Mouse (Mus musculus) 3134 (cell line): ENCODE data around the gene Smim6.
A peak's percentile ranks its signal among the peaks of the same experiment; 100 is the strongest.

Source experiments
- DNase-seq: peaks from one replicate; pipeline ENCODE4 v3.0.0-alpha.2; 2011; ENCODE audit warnings: low spot score; ENCODE audit not compliant: insufficient read length; ENCODE audit errors: extremely low read depth

Smim6 gene

DNA sequence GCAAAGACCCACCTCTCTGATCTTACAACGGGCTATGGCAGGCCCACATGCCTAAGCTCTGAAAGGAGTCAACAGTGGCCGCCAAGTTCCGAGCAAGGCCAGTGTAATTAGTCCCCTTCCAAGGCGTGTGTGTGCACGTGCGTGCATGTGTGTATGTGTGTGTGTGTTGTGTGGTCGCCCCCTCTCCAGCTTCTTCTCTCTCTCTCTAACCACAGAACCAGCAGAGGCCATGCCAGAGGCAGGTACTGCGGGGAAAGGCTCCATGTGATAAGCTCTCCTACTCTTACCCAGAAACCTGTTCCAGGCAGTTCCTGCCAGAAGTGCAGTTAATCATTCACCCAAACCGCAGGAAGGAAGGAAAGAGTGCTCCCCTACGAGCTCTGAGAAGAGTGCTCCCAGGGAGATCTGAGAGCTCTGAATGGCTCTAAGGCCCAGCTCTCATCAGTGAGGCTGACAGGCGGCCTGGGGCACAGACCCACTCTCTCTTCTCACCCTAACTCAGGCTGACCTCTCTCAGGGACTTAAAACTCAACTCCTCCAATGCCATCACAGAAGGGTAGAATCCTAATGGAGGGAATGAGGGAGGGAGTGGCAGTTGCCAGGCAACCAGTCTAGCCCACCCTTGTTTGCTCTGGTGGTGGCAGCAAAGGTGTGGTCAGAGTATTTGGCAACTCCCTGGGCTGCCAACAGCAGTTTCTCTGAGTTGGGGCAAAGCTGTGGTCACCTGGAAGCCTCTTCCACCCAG is at the start of gene Smim6:
TSS of gene Smim6 (plus strand) at position 386 of the 745 bp plus-strand sequence.
- DNase-seq: no peak

DNA sequence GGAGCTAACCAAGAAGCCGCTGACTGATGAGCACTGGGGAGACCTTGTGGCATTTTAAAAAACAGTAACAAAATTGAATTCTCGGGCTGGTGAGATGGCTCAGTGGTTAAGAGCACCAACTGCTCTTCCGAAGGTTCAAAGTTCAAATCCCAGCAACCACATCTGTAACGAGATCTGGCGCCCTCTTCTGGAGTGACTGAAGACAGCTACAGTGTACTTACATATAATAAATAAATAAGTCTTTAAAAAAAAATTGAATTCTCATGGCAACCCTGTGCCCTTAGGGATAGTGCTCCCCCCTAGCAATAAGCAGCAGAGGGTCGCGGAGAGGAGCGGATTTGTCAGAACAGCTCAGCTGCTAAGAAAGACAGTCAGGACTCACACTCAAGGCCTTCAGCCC is 47.9 kb upstream of the Smim6 start:
- DNase-seq: no peak

DNA sequence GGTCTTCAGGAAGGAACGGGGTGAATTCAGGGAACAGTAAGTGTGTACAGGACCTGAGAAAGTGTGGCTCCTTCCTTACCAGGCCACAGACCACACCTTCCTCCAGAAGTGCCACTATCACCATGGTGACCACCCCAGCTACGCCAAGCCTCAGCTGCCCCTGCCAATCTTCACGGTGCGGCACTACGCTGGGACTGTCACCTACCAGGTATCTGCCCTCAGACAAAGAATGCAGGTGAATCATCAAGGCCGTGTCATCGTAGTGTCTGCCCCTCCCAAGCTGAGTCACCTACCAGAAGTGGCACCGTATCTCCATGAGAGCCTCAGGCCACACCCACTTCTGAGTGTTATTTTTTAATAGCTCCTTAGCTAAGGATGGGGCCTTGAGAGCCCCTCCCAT is 42.4 kb upstream of the Smim6 start:
- DNase-seq: peak; percentile 69

DNA sequence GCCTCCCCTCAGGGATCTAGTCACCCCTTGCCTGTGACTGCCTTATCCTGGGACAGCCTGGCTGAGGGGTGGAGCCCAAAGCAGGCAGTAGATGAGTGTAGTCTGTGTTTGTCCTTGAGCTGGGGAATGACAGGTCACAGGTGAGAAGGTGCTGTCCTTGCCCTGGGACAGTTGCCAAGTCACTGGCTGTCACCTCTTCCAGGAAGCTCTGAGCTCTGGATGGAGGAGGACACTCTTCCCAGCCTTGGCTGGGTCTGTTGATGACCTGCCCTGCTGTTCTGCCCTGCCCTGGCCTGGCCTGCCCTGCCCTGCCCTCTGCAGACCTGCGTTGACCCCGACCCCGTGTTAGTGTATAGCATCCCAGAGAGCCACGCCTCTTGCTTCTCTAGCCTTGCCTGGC is 39.4 kb upstream of the Smim6 start:
- no peak for DNase-seq

DNA sequence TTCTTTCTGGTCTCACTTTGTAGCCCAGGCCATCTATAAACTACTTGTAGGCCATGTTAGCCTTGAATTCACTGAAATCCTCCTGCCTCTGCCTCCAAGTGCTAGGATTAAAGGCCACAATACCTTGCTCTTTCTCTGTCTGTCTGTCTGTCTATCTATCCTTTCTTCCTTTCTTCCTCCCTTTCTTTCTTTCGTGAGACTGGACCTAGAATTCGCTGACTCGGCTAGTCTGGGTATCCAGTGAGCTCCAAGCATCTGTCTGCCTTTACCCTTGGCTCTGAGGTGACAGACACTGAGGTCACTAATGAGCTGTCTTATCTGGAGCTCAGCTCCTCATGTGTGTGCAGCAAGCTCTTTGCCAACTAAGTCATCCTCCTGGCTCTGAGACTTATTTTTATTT is 35.9 kb upstream of the Smim6 start:
- DNase-seq: no peak

DNA sequence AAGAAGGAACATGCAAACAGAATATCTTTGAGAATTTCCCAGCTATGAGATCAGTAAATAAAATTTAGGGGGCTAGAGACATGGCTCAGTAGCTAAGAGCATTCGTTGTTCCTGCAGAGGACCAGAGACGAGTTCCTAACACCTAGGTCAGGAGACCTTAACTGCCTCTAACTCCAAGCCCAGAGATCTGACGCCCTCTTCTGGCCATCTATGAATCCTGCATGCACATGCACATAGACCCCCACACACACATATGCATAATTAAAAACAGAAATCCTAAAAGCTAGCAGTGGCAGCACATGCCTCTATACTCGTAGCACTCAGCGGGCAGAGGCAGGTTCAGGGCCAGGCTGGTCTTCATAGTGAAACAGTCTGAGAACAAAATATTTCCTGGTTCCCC is 35.4 kb upstream of the Smim6 start:
- DNase-seq: no peak

DNA sequence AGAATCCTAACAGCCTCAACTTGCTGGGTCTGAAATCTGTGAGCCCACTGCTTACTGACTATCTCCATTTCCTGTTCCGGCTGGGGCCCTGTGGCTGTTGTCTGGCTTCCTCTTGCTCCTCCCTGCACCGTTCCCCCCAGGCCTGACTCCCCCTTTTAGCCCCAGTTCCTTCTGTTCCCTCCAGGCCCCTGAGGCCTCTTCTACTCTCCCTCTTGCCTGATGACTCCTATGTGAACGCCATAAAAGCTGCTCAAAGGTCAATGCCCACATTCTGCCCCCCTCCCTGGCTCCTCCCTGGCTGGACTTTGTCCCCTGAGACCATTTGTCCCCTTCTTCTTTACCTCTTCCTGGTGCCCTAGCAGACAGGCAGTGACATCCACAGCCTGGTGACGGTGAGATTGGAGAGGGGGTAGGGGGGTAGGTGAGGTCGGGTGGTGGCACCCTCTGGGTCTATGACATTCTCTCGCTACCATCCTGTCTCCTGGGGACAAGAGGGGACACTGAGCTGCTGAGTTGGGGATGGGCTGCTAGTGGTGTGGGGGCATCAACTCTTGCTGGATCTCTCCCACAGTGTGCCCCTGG is 34.6 kb upstream of the Smim6 start:
- DNase-seq: no peak

DNA sequence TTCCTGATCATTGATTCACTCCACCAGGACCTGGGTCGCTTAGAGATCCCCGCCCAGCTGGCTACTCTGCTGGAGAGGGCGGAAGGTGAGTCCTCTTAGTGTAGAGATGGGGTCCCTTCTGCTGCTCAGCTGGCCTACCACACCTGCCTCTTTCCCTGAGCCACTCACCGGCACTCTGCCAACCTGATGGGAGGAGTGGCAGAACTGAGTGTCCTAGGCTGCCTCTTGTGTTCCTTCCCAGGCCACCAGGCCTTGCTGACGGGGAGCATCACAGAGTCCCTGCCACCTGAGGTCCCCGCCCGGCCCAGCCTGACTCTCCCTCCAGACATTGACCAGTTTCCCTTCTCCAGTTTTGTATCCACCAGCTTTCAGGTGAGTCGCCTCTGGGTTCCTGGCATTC is 33.7 kb upstream of the Smim6 start:
- DNase-seq: no peak

DNA sequence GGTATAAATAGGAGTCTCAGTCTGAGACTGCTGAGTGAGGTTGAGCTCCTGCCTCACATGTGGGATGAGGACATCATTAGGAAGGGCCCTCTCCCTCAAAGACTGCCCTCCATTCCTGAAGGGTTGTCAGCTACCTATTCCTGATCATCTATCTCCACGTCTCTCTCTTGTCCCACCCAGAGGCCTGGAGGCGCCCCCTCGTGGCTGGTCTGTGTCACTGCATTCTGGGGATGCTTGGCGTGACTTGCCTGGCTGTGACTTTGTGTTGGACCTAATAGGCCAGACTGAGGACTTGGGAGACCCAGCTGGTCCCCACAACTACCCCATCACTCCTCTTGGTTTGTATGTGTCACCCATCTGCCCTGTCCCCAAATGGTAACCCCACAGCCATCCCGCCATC is 30.8 kb upstream of the Smim6 start:
- peak; percentile 48 for DNase-seq

DNA sequence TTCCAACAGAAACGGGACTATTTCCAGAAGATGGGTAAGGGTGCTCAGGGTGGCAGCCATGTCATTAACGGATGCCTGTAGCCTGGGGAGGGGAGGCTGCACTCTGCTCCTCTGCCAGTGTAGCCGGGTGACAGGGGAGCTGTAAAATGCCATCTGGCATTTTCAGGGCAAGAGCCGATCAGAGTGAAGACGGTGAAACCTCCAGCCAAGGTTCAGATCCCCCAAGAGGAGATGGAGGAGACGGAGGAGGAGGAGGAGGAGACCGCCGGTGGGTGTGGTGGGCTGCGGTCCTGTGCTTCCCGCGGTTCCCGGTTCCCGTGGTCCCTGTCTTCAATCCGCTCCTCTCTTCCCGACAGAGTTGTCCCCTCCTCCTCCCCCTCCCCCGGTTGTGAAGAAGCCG is 28.6 kb upstream of the Smim6 start:
- no peak for DNase-seq

DNA sequence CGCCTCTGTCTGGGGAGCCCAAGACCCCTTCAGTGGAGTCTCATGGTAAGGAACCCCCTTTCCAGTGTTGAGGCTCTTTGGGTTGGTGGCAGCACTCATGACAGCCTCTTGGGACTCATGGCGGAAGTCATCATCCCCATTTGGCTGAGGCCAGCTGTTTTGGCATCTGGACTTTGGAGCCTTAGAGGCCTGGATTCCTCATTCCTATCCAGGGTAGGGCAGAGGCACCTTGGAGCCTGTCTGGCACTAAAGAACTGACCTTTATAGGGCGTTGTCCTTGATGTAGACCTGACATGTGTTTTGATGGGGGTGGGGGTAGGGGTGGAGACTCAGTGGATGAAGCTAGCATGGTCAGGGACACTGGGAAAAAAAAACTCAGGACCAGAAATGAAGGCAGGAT is 27.5 kb upstream of the Smim6 start:
- no peak for DNase-seq

DNA sequence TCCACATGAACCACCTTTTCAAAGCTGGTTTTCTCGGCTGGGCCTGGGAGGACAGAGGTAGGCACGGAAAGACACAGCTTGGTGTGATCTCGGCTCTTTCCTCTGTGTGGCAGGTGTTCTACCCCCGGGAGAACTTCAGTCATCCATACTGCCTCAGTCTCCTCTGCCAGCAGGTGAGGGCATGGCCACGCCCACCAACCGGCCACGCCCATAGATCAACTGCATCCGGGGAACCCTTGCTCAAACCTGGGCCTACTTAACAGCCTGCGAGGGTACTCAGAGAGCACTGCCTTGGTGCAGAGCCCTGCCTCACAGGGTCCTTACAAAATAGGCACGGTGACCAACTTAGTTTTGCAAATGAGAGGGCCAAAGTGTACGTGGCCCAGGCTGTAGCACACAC is 26.5 kb upstream of the Smim6 start:
- no peak for DNase-seq

DNA sequence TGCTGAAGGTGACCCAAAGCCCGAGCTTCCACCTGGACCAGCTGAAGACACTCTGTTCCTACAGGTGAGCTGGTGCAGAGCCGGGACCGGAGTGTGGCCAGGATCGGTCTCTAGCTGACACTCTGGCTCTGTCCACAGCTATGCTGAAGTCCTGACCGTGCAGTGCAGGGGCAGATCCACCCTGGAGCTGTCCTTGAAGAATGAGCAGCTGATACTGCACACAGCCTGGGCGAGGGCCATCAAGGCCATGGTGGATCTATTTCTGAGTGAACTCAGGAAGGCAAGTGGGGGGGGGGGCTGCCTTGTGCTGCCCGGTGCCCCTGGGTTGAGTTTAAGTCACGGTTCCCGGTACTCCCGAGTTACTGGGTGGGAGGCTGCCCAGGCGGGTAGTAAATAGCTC is 25.4 kb upstream of the Smim6 start:
- no peak for DNase-seq

DNA sequence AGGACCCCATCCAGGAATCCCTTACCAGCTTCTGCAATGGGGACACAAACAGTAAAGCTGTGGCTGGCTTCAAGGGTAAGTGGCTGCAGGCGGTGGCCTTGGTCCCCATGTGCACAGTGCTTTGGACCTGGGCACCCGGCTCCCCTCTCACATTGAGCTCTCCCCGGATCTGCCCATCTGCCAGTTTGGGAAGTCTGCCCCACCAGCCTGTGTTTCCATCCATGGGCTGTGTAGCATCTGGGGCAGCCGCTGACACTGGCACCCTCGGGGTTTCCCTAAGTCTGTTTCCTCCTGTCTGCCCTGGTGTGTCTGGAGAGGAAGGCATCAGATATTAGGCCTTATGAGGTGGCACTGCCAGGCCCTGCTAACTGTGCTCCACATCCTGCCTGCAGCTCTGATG is 23.8 kb upstream of the Smim6 start:
- no peak for DNase-seq

DNA sequence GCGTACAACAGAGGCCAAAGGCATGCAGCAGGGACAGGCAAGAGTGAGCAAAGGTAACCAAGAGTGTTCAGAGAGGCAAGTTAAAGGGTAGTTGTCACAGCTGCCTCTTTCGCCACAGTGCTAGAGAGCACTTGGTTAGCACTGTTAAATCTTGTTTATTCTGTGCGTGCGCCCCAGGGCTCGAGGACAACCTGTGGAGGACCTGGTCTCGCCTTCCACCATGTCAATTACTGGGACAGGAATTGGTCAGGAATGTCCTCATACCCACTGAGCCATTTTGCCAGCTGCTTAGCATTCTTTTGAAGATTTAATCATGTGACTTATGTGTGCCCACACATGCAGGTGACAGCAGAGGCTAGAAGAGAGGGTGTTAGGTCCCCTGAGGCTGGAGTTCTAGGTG is 22.7 kb upstream of the Smim6 start:
- DNase-seq: no peak

DNA sequence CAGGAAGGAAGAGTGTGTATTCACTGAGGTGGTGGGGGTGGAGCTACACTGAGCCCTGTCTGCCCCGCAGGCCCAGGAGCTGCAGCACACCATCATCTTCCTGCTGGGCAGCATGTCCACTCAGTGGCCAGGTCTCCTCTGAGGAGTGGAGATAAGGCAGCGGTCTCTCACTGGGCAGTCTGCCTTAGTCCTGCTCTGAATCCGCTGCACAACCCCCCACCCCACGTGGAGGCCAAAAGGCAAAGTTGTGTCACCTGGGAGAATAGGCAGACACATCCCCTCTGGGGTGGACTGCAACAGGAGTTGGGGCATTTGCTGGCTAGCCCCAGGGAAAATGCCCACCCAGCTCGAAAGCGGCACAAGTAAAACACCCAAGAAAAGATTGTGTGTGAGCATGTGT is 19.6 kb upstream of the Smim6 start:
- DNase-seq: no peak

DNA sequence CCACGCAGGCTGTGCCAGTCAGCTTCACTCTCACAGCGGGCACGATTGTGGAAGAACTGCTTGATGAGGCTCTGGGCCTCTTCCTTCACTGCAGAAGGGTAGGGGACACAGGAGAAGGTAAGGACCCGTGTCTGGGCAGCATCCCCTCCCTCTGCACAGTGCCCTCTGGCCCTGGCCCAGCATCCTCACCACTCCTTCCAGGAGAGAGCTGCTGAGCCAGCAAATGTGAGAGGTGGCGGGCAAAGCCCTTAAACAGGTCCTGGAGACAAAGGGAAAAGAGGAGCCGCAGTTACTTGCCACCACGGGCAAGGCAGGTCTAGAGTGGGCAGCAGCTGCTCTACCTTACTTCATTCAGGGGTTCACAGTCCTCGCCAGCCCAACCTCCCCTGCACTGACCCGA is 18.7 kb upstream of the Smim6 start:
- DNase-seq: no peak

DNA sequence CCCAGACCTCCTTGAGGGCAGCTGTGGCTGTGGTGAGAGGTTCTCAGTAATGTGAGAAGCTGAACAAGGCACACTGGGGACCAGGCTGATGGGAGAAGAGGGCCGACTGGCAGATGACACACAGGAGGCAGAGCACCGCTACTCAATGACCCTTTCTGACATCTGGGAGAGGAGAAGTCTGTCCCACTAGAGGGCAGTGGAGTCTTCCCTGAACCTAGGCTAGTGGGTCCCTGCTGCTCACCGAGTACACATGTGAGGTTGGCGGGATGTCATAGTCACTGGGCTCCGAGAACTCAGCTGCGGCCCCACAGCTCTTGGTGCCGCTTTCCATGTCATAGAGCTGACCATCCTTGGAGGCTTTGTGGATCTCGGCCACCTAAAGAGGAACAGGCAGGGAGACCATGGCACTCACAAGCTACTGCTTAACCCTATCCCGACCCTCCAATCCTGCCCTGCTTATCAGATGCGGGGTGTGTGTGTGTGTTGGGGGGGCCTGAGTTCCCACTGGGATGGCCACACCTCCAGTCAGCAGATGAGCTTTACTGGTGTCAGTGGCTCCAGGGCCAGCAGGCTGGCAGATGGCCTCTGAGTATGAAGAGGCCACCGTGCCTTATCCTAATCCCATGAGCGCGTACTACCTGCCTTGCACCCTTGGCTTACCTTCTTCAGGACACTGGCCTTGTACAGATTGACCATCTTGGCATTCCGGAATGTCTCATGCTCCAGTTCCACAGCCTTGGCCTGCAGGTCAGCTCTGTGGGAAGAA is 16.9 kb upstream of the Smim6 start:
- no peak for DNase-seq

DNA sequence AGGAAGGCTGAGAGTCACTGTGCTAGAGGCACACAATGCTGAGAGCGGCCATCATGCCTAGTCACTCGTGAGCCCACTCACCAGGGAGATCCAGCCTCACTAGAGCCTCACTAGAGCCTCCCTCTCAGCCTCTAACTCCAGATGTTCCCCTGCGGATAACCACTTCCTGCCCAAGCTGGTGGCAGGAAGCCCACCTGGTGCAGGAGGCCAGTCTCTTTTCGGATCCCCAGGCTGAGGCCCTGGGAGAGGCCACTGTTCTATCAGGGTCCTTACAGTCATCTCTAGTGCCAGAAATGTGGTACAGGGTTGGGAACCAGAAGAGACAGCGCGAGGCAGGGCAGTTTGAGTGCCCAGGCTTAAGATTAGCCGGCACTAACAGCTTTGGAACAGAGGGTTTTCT is 13.4 kb upstream of the Smim6 start:
- DNase-seq: no peak

DNA sequence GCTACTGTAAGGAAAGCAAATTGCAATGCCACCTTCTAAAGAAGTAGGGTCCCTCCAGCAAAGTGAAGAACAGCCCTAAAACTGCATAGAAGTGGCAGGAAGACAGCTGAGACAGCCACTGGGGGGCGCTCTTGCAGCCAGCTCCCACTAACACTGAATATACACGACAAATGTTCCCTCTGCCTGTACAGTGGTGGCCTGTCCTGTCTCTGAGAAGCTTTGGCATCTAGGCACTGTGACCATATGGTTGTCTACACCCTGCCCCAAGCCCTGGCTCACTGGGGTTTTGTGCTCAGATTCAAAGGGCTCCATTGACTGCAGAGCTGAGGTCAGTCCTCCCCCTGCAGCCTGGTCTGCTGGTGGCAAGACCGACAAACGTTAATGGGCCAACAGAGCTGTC is 12.9 kb upstream of the Smim6 start:
- DNase-seq: no peak

DNA sequence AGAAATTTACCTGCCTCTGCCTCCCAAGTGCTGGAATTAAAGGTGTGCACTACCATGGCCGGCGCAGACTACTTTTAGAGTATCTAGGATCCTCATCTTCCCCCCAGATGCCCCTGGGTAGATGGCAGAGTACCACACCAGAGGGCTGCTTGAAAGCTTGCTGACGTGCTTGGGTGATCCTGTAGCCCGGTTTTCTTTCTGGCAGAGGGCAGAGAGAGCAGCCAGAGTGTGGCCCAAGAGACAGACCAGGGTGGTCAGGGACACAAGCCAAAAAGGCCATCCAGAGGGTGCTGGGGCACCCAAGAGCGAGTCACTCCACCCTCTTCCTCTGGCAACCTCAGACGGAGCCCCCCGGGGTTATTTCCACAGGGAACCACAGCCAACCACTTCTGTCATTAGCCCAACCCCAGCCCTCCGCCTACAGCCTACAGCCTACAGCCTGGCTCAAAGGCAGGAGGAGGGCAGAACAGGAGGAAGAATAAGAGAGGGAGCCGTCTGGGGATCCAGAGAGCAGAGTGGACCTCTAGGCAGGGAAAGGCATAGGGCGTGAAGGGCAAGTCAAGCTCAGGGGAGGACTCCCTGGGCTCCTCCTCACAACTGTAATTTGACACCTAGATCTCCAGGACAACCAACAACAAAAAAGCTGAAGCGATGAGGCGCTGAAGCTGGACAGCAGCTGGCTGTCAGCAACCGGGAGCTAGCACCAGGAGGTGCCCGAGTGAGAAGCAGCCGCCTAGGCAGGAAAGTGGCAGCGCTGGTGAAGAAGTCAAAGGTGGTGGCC is 12.1 kb upstream of the Smim6 start, which contains the start of gene Smim5:
TSS of gene Smim5 (plus strand) at position 481 of the 781 bp plus-strand sequence.
- DNase-seq: peak; percentile 62
